Mouse (Mus musculus) cerebral cortex, adult 2 months (tissue): ENCODE measurements around the gene Cct4.

Experiments used
- WGBS: fragments of 180-500 bp; shearing (Covaris S2); methylation state at CpG from one replicate; pipeline ENCODE4 v1.1.7; 2018; 5-methylcytosine and 5-hydroxymethylcytosine counted together

The Cct4 gene

DNA sequence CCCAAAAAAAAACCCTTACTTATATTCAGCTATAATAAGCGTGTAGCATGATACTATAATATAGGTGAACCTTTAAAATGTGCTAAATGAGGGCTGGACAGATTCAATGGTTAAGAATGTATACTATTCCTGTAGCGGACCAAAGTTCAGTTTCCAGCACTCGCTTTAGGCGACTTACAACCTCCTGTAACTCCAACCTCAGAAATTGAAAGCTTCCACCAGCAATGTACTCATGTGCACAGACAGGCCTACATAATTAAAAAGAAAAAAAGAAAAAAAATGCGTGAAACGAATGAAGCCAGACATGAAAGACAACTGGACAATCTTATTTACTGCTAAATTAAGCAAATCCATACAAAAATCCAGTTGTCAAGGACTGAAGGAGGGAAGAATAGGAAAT, 7.5 kb upstream of the Cct4 start:
- 73% methylated on average over 6 of the region's 6 CpGs for WGBS

DNA sequence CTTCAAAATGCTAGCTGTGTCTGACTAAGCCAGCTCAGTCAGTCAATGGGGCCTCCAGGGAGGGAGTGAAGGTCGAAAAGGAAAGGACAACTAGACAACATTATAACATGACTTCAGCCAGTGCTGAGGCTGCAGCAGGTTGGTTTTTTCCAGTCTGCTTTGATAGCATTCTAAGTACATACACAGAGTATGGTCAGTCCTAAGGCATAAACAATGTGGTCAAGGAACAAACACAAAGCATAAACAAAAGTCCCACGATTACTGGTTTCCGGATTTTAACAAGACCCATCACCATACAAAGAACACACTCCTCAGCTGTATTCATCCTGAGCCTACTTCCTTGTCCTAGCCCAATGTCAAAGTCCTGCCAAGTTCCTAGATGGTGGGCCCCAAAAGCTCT, 4.8 kb upstream of the Cct4 start:
- WGBS: 79% methylated on average over 3 of the region's 3 CpGs

DNA sequence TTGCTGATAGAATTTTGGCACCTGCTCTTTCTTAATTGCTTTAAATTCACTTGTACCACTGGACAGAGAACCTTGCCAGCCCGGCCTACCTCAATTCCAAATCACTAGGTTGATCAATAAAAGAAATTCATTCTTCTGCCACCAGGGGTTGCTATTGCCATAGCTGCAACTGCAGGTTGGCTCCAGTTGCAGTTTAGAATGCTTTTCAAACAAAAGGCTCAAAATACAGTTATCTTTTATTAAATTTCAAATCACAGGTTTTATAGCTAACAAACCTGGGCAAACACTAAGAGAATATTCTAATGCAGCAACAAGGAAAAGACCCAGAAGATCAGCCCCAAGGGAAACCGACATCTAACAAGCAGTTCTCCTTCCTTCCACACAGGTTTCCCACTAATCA, 3.0 kb upstream of the Cct4 start:
- WGBS: 30% methylated on average over 2 of the region's 2 CpGs

DNA sequence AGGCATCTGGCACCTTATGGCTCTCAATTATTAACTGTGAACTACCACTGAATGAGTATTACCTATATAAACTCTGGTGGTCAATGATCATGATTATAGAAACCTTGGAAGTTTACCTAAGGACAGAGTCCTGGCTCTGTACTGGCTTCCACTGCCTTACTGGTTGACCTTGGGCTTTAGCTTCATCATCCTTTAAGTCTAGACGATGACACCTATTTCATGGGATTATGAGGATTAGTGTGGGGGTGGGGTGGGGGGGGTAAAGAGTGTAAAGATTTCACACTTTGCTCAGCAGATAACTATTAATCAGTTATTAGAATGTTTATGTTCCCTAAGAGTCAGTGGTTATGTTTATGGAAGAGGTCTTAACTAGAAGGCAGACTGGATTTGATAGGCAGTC, 533 bp upstream of the Cct4 start:
- 53% methylated on average over 1 of the region's 1 CpGs for WGBS

DNA sequence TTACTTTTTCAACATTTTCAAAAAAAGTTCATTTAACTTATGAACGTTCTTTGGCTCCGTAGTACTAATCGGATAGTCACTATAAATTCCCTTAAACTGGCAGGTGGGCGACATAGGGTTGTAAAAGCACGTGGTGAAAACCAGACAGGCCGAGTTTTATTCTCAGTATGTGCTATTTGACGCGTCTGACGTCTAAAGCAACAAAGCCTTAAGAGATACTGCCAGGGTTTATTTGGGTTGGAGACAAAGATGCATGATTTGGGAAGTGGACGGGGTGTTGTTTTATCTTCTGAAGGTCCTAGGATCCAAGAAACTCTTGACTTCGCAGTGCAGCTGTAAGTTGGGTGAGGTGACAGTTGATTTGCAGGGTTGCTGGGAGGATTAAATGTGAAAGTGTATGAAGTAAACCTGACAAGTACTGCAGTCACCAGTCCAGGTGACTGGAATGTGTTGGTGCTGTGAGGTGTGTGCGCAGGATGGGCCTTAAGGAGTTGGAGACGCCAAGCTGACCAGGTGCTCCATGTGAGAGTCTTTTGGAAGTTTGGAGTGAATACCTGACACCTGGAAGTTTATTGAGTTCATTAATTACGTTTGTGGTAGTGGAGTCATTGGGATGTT, 1.0 kb downstream of the Cct4 start:
- WGBS: 8% methylated on average over 14 of the region's 14 CpGs

- WGBS: 82% methylated on average over 2 of the region's 2 CpGs
Measured at GRCm38 (mm10) chr11:22994271-22994670, 4.0 kb downstream of the Cct4 start.

GRCm38 (mm10) chr11:22995461-22995860, 5.1 kb downstream of the Cct4 start:
- 93% methylated on average over 4 of the region's 4 CpGs for WGBS

- 43% methylated on average over 1 of the region's 1 CpGs for WGBS
Measured at GRCm38 (mm10) chr11:22998308-22998707, 8.0 kb downstream of the Cct4 start.

GRCm38 (mm10) chr11:23005276-23005675, 15.0 kb downstream of the Cct4 start:
- 96% methylated on average over 1 of the region's 1 CpGs for WGBS

DNA sequence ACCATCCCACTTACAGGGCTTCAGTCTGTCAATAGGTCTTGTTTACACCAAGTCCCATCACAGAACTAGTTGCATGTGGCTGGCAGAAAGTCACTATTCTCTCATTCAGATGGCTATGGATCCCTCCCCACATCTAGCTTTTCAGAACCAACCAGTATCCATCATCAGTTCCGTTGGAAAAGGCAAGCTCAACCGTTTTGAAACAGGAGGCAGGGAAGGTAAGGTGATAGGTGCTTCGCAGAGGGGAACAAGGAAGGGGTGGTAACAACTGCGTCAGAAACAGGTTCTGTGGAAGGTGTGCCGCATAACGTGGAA, 16.8 kb downstream of the Cct4 start:
- 5% methylated on average over 6 of the region's 6 CpGs for WGBS

- 2% methylated on average over 22 of the region's 22 CpGs for WGBS
Measured at GRCm38 (mm10) chr11:23007481-23008180, 17.3 kb downstream of the Cct4 start, which contains the start of gene Fam161a. Gene Fam161a (plus strand): TSS chr11:23007531.

GRCm38 (mm10) chr11:23008181-23008823, 18.0 kb downstream of the Cct4 start:
- 1% methylated on average over 40 of the region's 40 CpGs for WGBS

DNA sequence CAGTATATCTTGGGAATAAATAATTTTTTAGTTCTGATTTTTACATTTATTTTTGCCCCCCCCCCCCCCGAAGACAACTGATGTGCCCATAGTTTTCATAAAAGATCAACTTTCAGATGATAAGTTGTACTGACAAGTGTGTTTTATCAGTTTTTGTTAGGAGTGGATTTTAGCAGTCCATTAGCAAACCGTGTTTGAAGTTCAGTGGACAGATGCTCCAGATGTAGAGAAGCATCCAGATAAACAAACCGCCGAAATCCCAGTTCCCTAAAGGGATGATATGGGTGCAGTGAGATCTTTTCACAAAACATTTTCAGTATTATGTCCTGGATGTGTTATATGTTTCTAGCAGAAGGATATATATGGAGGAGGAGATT, 18.5 kb downstream of the Cct4 start:
- 21% methylated on average over 4 of the region's 4 CpGs for WGBS

- WGBS: 90% methylated on average over 1 of the region's 1 CpGs
Measured at GRCm38 (mm10) chr11:23013096-23013495, 22.8 kb downstream of the Cct4 start.

- 92% methylated on average over 4 of the region's 4 CpGs for WGBS
Measured at GRCm38 (mm10) chr11:23013580-23014294, 23.4 kb downstream of the Cct4 start.

DNA sequence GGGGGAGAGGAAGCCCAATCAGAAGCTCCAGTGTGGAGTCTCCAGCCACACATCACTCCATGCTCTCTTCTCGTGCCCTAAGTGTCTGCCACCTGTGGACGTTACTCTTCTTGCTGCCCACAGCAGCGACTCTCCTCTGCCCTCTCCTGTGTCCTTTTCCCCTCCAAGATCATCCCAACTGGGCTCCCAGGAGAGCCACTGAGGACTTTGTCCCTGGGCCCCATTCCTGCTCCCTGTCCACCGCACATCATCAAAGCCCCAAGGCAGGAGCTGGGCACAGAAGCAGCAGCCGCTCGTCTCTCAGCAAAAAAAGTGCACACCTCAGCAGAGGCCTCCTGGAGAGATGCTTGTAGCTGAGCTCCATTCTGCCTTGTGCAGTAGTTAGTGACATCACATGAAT, 24.7 kb downstream of the Cct4 start:
- 83% methylated on average over 6 of the region's 6 CpGs for WGBS

DNA sequence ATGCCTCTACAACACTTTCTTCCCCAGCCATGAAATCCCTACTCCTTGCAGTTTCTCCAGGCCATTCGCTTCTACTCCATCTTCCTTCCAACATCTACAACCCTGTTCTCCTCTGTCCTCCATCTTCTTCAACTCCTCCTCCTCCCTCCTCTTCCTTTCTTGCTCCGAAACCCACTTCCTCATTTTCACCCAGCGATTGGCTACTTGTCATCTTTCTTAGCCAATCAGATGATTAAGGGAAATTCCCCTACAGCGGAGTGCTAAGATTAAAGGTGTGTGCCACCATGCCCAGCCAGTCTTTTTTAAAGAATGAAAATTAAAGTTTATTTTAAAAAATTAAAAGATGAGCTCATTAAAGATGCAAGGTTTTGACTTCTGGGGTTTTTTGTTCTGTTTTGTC, 27.6 kb downstream of the Cct4 start:
- WGBS: 93% methylated on average over 4 of the region's 4 CpGs

- WGBS: 70% methylated on average over 24 of the region's 24 CpGs
Measured at GRCm38 (mm10) chr11:23020116-23020770, 29.9 kb downstream of the Cct4 start.

DNA sequence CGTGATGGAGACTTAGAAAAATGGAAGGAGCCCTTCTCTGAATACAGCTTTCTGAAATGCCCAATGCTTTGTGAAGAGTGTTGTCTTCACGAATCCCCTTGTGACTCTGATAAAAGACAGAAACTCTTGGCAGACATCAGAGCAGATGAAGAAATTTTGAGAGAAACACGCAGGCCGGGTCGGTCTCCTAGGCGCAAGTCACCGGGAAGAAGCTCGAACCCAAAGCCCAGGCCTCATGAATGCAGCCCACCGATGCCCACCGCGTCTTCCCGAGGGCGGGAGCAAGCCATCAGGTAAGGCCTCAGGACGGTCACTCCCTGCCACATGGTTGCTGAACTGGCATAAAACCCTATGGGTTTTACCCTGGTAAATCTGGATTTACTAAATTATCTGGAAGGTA, 30.5 kb downstream of the Cct4 start:
- 96% methylated on average over 14 of the region's 14 CpGs for WGBS

- 95% methylated on average over 2 of the region's 2 CpGs for WGBS
Measured at GRCm38 (mm10) chr11:23023155-23023554, 32.8 kb downstream of the Cct4 start.

GRCm38 (mm10) chr11:23024169-23024568, 33.9 kb downstream of the Cct4 start:
- 76% methylated on average over 3 of the region's 3 CpGs for WGBS

DNA sequence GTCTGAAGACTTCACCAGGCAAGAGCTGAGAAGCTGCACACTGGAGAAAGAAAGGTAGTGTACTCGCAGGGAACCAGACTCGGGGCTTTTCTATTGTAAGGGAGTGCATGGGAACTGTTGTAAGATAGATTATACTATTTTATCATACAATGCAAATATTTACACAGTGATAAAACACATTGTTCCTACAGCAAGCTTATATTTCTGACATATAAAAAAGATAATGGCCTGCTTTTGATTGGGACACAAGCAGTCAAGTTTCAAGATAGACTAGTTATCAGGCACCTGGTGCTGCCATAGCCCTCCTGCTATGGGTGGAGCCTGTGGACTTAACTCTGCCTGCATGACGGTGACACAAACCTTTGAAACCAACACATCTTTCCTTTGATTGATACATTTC, 38.6 kb downstream of the Cct4 start:
- 84% methylated on average over 3 of the region's 3 CpGs for whole genome bisulfite sequencing
